In the genomic region with DNA sequence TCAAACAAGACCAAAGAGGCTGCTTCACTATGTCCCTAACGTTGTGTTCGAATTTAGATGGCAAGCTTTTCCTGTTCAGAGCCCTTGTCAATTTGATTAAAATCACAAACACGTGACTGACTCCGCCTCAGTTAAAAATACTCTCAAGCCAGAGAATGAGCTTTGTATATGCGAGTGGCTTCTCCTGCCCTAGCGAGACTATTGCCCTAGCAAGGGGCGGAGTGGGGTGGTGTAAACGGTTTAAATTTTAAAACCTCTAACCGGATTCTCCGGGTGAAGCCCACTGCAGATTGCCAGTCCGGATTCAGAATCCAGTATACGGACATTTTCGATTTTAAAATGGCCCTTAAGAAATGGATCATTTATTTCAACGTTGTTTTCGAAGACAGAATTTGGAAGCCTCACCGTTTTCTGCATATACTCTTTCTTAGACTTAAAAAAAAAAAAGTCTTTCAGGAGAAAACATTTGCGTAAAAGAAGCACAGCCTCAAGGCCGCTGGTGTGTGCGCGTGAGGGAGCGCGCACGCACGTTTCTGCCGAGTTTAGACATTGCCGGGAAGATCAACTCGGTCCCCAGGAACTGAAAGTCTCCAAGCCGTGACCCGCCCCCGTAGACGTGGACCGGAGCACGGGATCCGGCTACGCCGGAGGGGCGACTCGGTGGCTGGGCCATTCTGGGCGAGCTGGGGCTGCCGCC, we compare ENCODE assay signal across 8 mouse cellular contexts.
DNase-seq lines count a peak whose midpoint lies in the region; ATAC-seq and TF ChIP-seq lines count a peak whose summit lies in the region.

No protein-coding gene starts in this region.

- TF ChIP-seq POLR2A in cortical plate, adult 2 months (IDR thresholded peaks at IDR 0.05; ENCODE audit: extremely low read depth, insufficient read depth, low read length), result no peak; the same call in 1 of the 2 replicates

- no peak for ATAC-seq in heart, embryonic 13.5 days (ENCODE audit: extremely low read depth, insufficient number of reproducible peaks, low FRiP score, low TSS enrichment)
- no peak for ATAC-seq in kidney, postnatal 0 days (replicated peaks; ENCODE audit: low FRiP score, low read depth)
- no peak for ATAC-seq in liver, postnatal 0 days

- no peaks in the 10 kb centered on the region for H3K9me3 ChIP-seq in heart, embryonic 13.5 days
- H3K9me3 ChIP-seq in kidney, postnatal 0 days (replicated peaks; ENCODE audit: low read length), result no peaks in the 10 kb centered on the region
- no peaks in the 10 kb centered on the region for H3K9me3 ChIP-seq in liver, postnatal 0 days (ENCODE audit: low read length)

- H3K4me2 ChIP-seq in heart, embryonic 13.5 days, result peak overlapping the region; percentile 75
- H3K4me2 ChIP-seq in kidney, postnatal 0 days (ENCODE audit: low read length), result peak overlapping the region; percentile 88
- peak overlapping the region; percentile 81 for H3K4me2 ChIP-seq in liver, postnatal 0 days (ENCODE audit: low read depth, low read length)

- no peaks in the 10 kb centered on the region for H3K36me3 ChIP-seq in heart, embryonic 13.5 days
- no peaks in the 10 kb centered on the region for H3K36me3 ChIP-seq in kidney, postnatal 0 days (ENCODE audit: insufficient read depth, low read length)
- H3K36me3 ChIP-seq in liver, postnatal 0 days (replicated peaks; ENCODE audit: insufficient read depth, low read length), result no peaks in the 10 kb centered on the region

- no peak for TF ChIP-seq EP300 in liver, postnatal 0 days (IDR thresholded peaks at IDR 0.05; ENCODE audit: low read depth)

- H3K4me3 ChIP-seq in cortical plate, adult 2 months (ENCODE audit: insufficient read depth, low read length), result peak overlapping the region; percentile 53
- peak overlapping the region; percentile 66 for H3K4me3 ChIP-seq in heart, embryonic 13.5 days
- H3K4me3 ChIP-seq in kidney, postnatal 0 days (replicated peaks; ENCODE audit: low read depth, low read length), result peak overlapping the region; percentile 62
- H3K4me3 ChIP-seq in liver, postnatal 0 days (ENCODE audit: low read depth, low read length), result peak overlapping the region; percentile 58

- peaks cover 2% of the 10 kb centered on the region; the same call in 1 of the 2 replicates for H3K4me1 ChIP-seq in cortical plate, adult 2 months (ENCODE audit: control insufficient read depth, insufficient read depth, low read length)
- H3K4me1 ChIP-seq in heart, embryonic 13.5 days, result peaks cover 15% of the 10 kb centered on the region
- no peaks in the 10 kb centered on the region for H3K4me1 ChIP-seq in kidney, postnatal 0 days (replicated peaks; ENCODE audit: insufficient read depth, low read length)
- peaks cover 9% of the 10 kb centered on the region for H3K4me1 ChIP-seq in liver, postnatal 0 days (ENCODE audit: insufficient read depth)

- TF ChIP-seq CTCF in cortical plate, adult 2 months (IDR thresholded peaks at IDR 0.05; ENCODE audit: extremely low read depth, insufficient read depth, low read length), result no peak
- TF ChIP-seq CTCF in kidney, postnatal 0 days (IDR thresholded peaks at IDR 0.05; ENCODE audit: low read depth), result no peak
- no peak for TF ChIP-seq CTCF in liver, postnatal 0 days (IDR thresholded peaks at IDR 0.05; ENCODE audit: low read depth)

- DNase-seq in thymus, postnatal 14 days, result peak; percentile 30
- DNase-seq in thymus, postnatal 4 days, result no peak
- DNase-seq in kidney, postnatal 0 days (ENCODE audit: low spot score), result peak; percentile 24
- DNase-seq in liver, postnatal 0 days, result no peak
- DNase-seq in retina, adult 2 months (ENCODE audit: low read depth, low spot score), result peak; percentile 22
- no peak for DNase-seq in urinary bladder, postnatal 10 days (ENCODE audit: low spot score)

- WGBS in heart, embryonic 13.5 days, result 3% methylated on average over 40 of the region's 40 CpGs
- WGBS in kidney, postnatal 0 days, result 1% methylated on average over 32 of the region's 40 CpGs
- 2% methylated on average over 40 of the region's 40 CpGs for WGBS in liver, postnatal 0 days (ENCODE audit: insufficient replicate concordance)

- H3K9ac ChIP-seq in heart, embryonic 13.5 days, result peak overlapping the region; percentile 76
- H3K9ac ChIP-seq in kidney, postnatal 0 days (ENCODE audit: low read depth, low read length), result peak overlapping the region; percentile 39; the same call in 1 of the 2 replicates
- H3K9ac ChIP-seq in liver, postnatal 0 days (replicated peaks), result peak overlapping the region; percentile 18; the same call in 1 of the 2 replicates

- no peaks in the 10 kb centered on the region for H3K27me3 ChIP-seq in heart, embryonic 13.5 days (replicated peaks)
- no peaks in the 10 kb centered on the region for H3K27me3 ChIP-seq in kidney, postnatal 0 days (ENCODE audit: insufficient read depth, low read length)
- no peaks in the 10 kb centered on the region; the same call in 1 of the 2 replicates for H3K27me3 ChIP-seq in liver, postnatal 0 days (ENCODE audit: insufficient read depth, low read length)

- H3K27ac ChIP-seq in cortical plate, adult 2 months (ENCODE audit: insufficient read depth, low read length), result peak overlapping the region; percentile 91
- no peak overlapping the region for H3K27ac ChIP-seq in heart, embryonic 13.5 days (replicated peaks)
- H3K27ac ChIP-seq in kidney, postnatal 0 days, result no peak overlapping the region
- no peak overlapping the region for H3K27ac ChIP-seq in liver, postnatal 0 days (ENCODE audit: low read depth)

Comparison
In these comparisons a context has a peak if more than half of its experiments do, and no peak if none do; other contexts are left out.
1. DNase-seq: peak in thymus, postnatal 14 days (single experiment), kidney, postnatal 0 days (single experiment) and retina, adult 2 months (single experiment); none in thymus, postnatal 4 days (single experiment), liver, postnatal 0 days (single experiment) and urinary bladder, postnatal 10 days (single experiment).
2. H3K9ac ChIP-seq: peak in every context shown above with its lines; median percentile 76 in heart, embryonic 13.5 days; 39 in kidney, postnatal 0 days; 18 in liver, postnatal 0 days.
3. Peak in every context shown above with its lines, with median percentiles within 50 percentile points of each other: H3K4me3 ChIP-seq and H3K4me2 ChIP-seq.